14 mouse cellular contexts compared by ENCODE assay signal in genomic region chr11:69382478-69383105, GRCm38 (mm10). TPM values are rescaled to one million over a fixed set of nuclear protein-coding genes. Genes with fewer than 3 reads are reported as not detected.
DNase-seq lines count a peak whose midpoint lies in the region; ATAC-seq lines count a peak whose summit lies in the region.
"Had no signal": no experiment of that assay in that cellular context is flagged by ENCODE, and none has a peak within 500 bp of the region (broad histone marks: within the 10 kb centered on the region; RNA-seq: fewer than 3 reads in every experiment).

No protein-coding gene starts in this region.

- H3K4me2 ChIP-seq in heart, embryonic 13.5 days, result no peak overlapping the region
- H3K4me2 ChIP-seq in neural tube, embryonic 13.5 days, result no peak overlapping the region

- no peak for ATAC-seq in heart, embryonic 13.5 days (ENCODE audit: extremely low read depth, insufficient number of reproducible peaks, low FRiP score, low TSS enrichment)
- no peak for ATAC-seq in neural tube, embryonic 13.5 days (ENCODE audit: low read depth)
- ATAC-seq: inflammation-experienced regulatory T-cells, adult 6 months had no signal

- H3K36me3 ChIP-seq in heart, embryonic 13.5 days, result peaks cover 3% of the 10 kb centered on the region; the same call in 1 of the 2 replicates
- no peaks in the 10 kb centered on the region for H3K36me3 ChIP-seq in neural tube, embryonic 13.5 days

- no peaks in the 10 kb centered on the region for H3K27me3 ChIP-seq in heart, embryonic 13.5 days (replicated peaks)
- H3K27me3 ChIP-seq in neural tube, embryonic 13.5 days, result no peaks in the 10 kb centered on the region

- whole genome bisulfite sequencing in heart, embryonic 13.5 days, result 55% methylated on average over 10 of the region's 10 CpGs
- 73% methylated on average over 10 of the region's 10 CpGs for WGBS in neural tube, embryonic 13.5 days

- peak; percentile 51 for DNase-seq in adrenal gland, adult 2 months
- DNase-seq in adrenal gland, adult 8-10 months, result no peak
- no peak for DNase-seq in heart, postnatal 36 days
- no peak for DNase-seq in neural tube, embryonic 10.5 days (ENCODE audit: extremely low spot score, low spot score)
- no peak for DNase-seq in left cerebral cortex, postnatal 25 days (ENCODE audit: low spot score in 2 of 2)
- DNase-seq in kidney, postnatal 14 days, result no peak
- DNase-seq: kidney, postnatal 4 days; thymus, postnatal 14 days had no signal

- intact Hi-C loops in heart, postnatal 36 days (cut with DNase I), result no loop called here
- intact Hi-C loops in left cerebral cortex, postnatal 25 days (cut with DNase I), result no loop called here

- peaks cover 18% of the 10 kb centered on the region for H3K4me1 ChIP-seq in heart, embryonic 13.5 days
- H3K4me1 ChIP-seq in neural tube, embryonic 13.5 days (replicated peaks), result no peaks in the 10 kb centered on the region

- H3K4me3 ChIP-seq in heart, embryonic 13.5 days, result no peak overlapping the region
- no peak overlapping the region for H3K4me3 ChIP-seq in neural tube, embryonic 13.5 days

- no peak overlapping the region for H3K27ac ChIP-seq in heart, embryonic 13.5 days (replicated peaks)
- no peak overlapping the region for H3K27ac ChIP-seq in neural tube, embryonic 13.5 days (replicated peaks)
- H3K27ac ChIP-seq: liver, embryonic 14.5 days; macrophage had no signal

- H3K9ac ChIP-seq in heart, embryonic 13.5 days, result peak overlapping the region; percentile 44; the same call in 1 of the 2 replicates
- 0 out of 2 replicates have a peak overlapping the region, but pooled peaks have one; percentile 31 for H3K9ac ChIP-seq in neural tube, embryonic 13.5 days
- H3K9ac ChIP-seq: liver, embryonic 14.5 days had no signal

- H3K9me3 ChIP-seq in heart, embryonic 13.5 days, result no peaks in the 10 kb centered on the region
- H3K9me3 ChIP-seq in neural tube, embryonic 13.5 days, result no peaks in the 10 kb centered on the region
- H3K9me3 ChIP-seq: G1E had no signal

RNA-seq across cellular contexts. Expression of gene Naa38, which starts 12.7 kb away (rescaled TPM):
- total RNA-seq in adrenal gland, adult 2 months (2021), result 100 to 1,000 TPM; 124 to 157 TPM
- 175 and 193 TPM in 2 replicates for polyA plus RNA-seq in adrenal gland, adult 2 months (2012; rRNA removed)
- total RNA-seq in adrenal gland, adult 8-10 months (2022), result 100 to 1,000 TPM; 138 to 160 (median 154) TPM
- polyA plus RNA-seq in heart, embryonic 13.5 days (2015; fragmentation: Nextera tagmentation; extraction: Ambion mirVana), result 135 and 139 TPM in 2 replicates
- 100 to 1,000 TPM; 101 to 103 TPM for total RNA-seq in heart, postnatal 36 days (2021)
- polyA plus RNA-seq in neural tube, embryonic 13.5 days (2015; fragmentation: Nextera tagmentation; extraction: Ambion mirVana), result 112 and 117 TPM in 2 replicates
- 100 to 1,000 TPM; 105 to 109 TPM for total RNA-seq in left cerebral cortex, postnatal 25 days (2021)

RNA-seq across cellular contexts. Expression of gene Cyb5d1, which starts 12.8 kb away (rescaled TPM):
- 10 to 100 TPM; 44.2 to 59.7 TPM for total RNA-seq in adrenal gland, adult 2 months (2021)
- 10.7 and 11.8 TPM in 2 replicates for polyA plus RNA-seq in adrenal gland, adult 2 months (2012; rRNA removed)
- total RNA-seq in adrenal gland, adult 8-10 months (2022), result 10 to 100 TPM; 53.9 to 65.7 (median 60.5) TPM
- polyA plus RNA-seq in heart, embryonic 13.5 days (2015; fragmentation: Nextera tagmentation; extraction: Ambion mirVana), result 21.2 and 21.5 TPM in 2 replicates
- 10 to 100 TPM; 29.6 to 31.8 TPM for total RNA-seq in heart, postnatal 36 days (2021)
- 36.2 and 39.2 TPM in 2 replicates for polyA plus RNA-seq in neural tube, embryonic 13.5 days (2015; fragmentation: Nextera tagmentation; extraction: Ambion mirVana)
- total RNA-seq in left cerebral cortex, postnatal 25 days (2021), result 10 to 100 TPM; 35.9 to 41.3 TPM

RNA-seq across cellular contexts. Expression of gene Chd3, which starts 13.4 kb away (rescaled TPM):
- 10 to 100 TPM; 71.0 to 92.8 TPM for total RNA-seq in adrenal gland, adult 2 months (2021)
- 83.4 and 107 TPM in 2 replicates for polyA plus RNA-seq in adrenal gland, adult 2 months (2012; rRNA removed)
- 100 to 1,000 TPM in 2 of 4 experiments, 10 to 100 TPM in 2; 89.8 to 169 (median 115) TPM for total RNA-seq in adrenal gland, adult 8-10 months (2022)
- 18.0 and 18.8 TPM in 2 replicates for polyA plus RNA-seq in heart, embryonic 13.5 days (2015; fragmentation: Nextera tagmentation; extraction: Ambion mirVana)
- total RNA-seq in heart, postnatal 36 days (2021), result 10 to 100 TPM; 21.8 to 22.8 TPM
- 82.3 and 84.6 TPM in 2 replicates for polyA plus RNA-seq in neural tube, embryonic 13.5 days (2015; fragmentation: Nextera tagmentation; extraction: Ambion mirVana)
- 100 to 1,000 TPM; 449 to 474 TPM for total RNA-seq in left cerebral cortex, postnatal 25 days (2021)

RNA-seq across cellular contexts. Expression of gene Tmem88, which starts 15.4 kb away (rescaled TPM):
- total RNA-seq in adrenal gland, adult 2 months (2021), result 10 to 100 TPM; 10.8 to 16.0 TPM
- polyA plus RNA-seq in adrenal gland, adult 2 months (2012; rRNA removed), result 86.3 and 94.7 TPM in 2 replicates
- total RNA-seq in adrenal gland, adult 8-10 months (2022), result 10 to 100 TPM in 2 of 4 experiments, 1 to 10 TPM in 2; 6.3 to 16.0 (median 10.4) TPM
- 40.0 and 40.5 TPM in 2 replicates for polyA plus RNA-seq in heart, embryonic 13.5 days (2015; fragmentation: Nextera tagmentation; extraction: Ambion mirVana)
- 10 to 100 TPM; 23.3 to 29.6 TPM for total RNA-seq in heart, postnatal 36 days (2021)
- polyA plus RNA-seq in neural tube, embryonic 13.5 days (2015; fragmentation: Nextera tagmentation; extraction: Ambion mirVana), result 7.8 and 8.4 TPM in 2 replicates
- total RNA-seq in left cerebral cortex, postnatal 25 days (2021), result 1 to 10 TPM; 3.6 to 3.8 TPM

RNA-seq across cellular contexts. Expression of gene Kdm6b, which starts 30.9 kb away (rescaled TPM):
- 10 to 100 TPM; 31.4 to 41.5 TPM for total RNA-seq in adrenal gland, adult 2 months (2021)
- polyA plus RNA-seq in adrenal gland, adult 2 months (2012; rRNA removed), result 17.4 and 18.7 TPM in 2 replicates
- total RNA-seq in adrenal gland, adult 8-10 months (2022), result 10 to 100 TPM; 20.4 to 44.2 (median 35.1) TPM
- polyA plus RNA-seq in heart, embryonic 13.5 days (2015; fragmentation: Nextera tagmentation; extraction: Ambion mirVana), result 20.9 and 21.6 TPM in 2 replicates
- total RNA-seq in heart, postnatal 36 days (2021), result 10 to 100 TPM; 26.1 to 29.1 TPM
- polyA plus RNA-seq in neural tube, embryonic 13.5 days (2015; fragmentation: Nextera tagmentation; extraction: Ambion mirVana), result 44.8 and 47.4 TPM in 2 replicates
- 10 to 100 TPM; 23.3 to 25.3 TPM for total RNA-seq in left cerebral cortex, postnatal 25 days (2021)
